Mouse (Mus musculus) liver, embryonic 14.5 days (tissue): ENCODE data around the gene Dennd2a.

Source experiments
- CTCF ChIP-seq: IDR thresholded peaks from 2 replicates; pipeline ENCODE4 v1.5.1; 2016; ENCODE audit warnings: antibody characterized with exemption, low read depth, control low read depth
- EP300 ChIP-seq: IDR thresholded peaks from 2 replicates; pipeline ENCODE4 v1.6.1; 2016; ENCODE audit warnings: antibody characterized with exemption, low read depth

DNA sequence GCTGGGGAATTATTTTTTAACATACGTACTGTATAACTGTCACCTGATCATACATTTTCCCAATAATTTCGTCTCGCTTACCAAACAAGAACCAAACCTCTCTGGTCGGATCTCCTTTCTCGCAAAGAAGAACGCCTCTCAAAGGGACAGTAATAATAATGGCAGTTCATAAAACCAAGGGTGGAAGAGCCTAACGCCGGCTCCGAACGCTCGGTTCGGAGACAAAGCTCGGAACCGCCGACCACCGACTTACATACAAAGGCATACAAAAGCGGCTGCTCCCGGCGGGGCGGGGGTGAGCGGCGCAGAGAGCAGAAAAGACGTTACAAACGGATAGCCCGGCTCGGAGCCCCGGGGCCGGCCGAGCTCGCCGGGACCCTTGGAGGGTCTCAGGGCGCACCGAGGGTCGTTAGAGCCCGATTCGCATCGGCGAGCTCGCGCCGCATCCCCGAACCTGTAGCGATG is 138.2 kb downstream of the Dennd2a start:
- TF ChIP-seq CTCF = no peak
- TF ChIP-seq EP300 = no peak
